Mouse (Mus musculus): ENCODE results near the gene Prrx2.

- TF ChIP-seq POLR2A (IDR thresholded peaks at IDR 0.05; ENCODE audit: borderline replicate concordance, control insufficient read depth, low read depth, low read length), result no peak
- no peak for TF ChIP-seq CTCF (IDR thresholded peaks at IDR 0.05; ENCODE audit: control insufficient read depth, insufficient read depth, low read length)
Measured at GRCm38 (mm10) chr2:30830283-30830795, 4.4 kb upstream of the Prrx2 start, which contains the start of gene Asb6.

All from bone marrow, adult 2 months (tissue).